Mouse (Mus musculus) heart, embryonic 12.5 days (tissue): Measurements from ENCODE around the gene Cmc2. TPM values are rescaled to one million over a fixed set of nuclear protein-coding genes. Genes with fewer than 3 reads are reported as not detected.

Source experiments
- ATAC-seq: fragments of 200-750 bp; cut with Nextera tagmentation; 2 replicates; pipeline ENCODE4 v1.8.0; 2017; ENCODE audit warnings: moderate TSS enrichment, moderate library complexity; ENCODE audit not compliant: insufficient number of reproducible peaks, low FRiP score
- H3K27ac ChIP-seq: fragments of 300-500 bp; sonication (generic); 2 replicates; pipeline ENCODE4 v1.5.1; 2016; ENCODE audit warnings: mild to moderate bottlenecking, moderate library complexity; ENCODE audit not compliant: poor library complexity, severe bottlenecking
- H3K27me3 ChIP-seq: fragments of 300-500 bp; sonication (generic); replicated peaks from 2 replicates; pipeline ENCODE4 v1.6.1; 2016; ENCODE audit warnings: mild to moderate bottlenecking, moderate library complexity
- H3K36me3 ChIP-seq: fragments of 300-500 bp; sonication (generic); 2 replicates; pipeline ENCODE4 v1.6.1; 2016; ENCODE audit warnings: mild to moderate bottlenecking, moderate library complexity
- H3K4me1 ChIP-seq: fragments of 300-500 bp; sonication (generic); replicated peaks from 2 replicates; pipeline ENCODE4 v1.6.1; 2016; ENCODE audit warnings: mild to moderate bottlenecking
- H3K4me2 ChIP-seq: fragments of 300-500 bp; sonication (generic); 2 replicates; pipeline ENCODE4 v1.6.1; 2016; ENCODE audit warnings: mild to moderate bottlenecking, moderate library complexity
- H3K4me3 ChIP-seq: fragments of 300-500 bp; sonication (generic); 2 replicates; pipeline ENCODE4 v1.5.1; 2016; ENCODE audit warnings: mild to moderate bottlenecking
- H3K9ac ChIP-seq: fragments of 300-500 bp; sonication (generic); 2 replicates; pipeline ENCODE4 v1.6.1; 2016; ENCODE audit warnings: mild to moderate bottlenecking, moderate library complexity
- H3K9me3 ChIP-seq: fragments of 300-500 bp; sonication (generic); replicated peaks from 2 replicates; pipeline ENCODE4 v1.6.1; 2016; ENCODE audit warnings: mild to moderate bottlenecking, moderate library complexity
- WGBS: fragments of 180-500 bp; shearing (Covaris S2); methylation state at CpG from one replicate; pipeline ENCODE4 v1.1.7; 2016; 5-methylcytosine and 5-hydroxymethylcytosine counted together
- polyA plus RNA-seq: library from polyadenylated mRNA; unstranded; fragments of >200 nt; fragmentation: Nextera tagmentation; extraction: Ambion mirVana; gene quantifications from 2 replicates; pipeline ENCODE4 v1.2.1, GENCODE M21; 2016

Gene Cmc2
- polyA plus RNA-seq, 1 experiment from 2014 or later: 112 TPM

- no peak overlapping the region for H3K9ac ChIP-seq
- peaks cover 3% of the 10 kb centered on the region; the same call in 1 of the 2 replicates for H3K27me3 ChIP-seq
- no peak for ATAC-seq
- no peak overlapping the region for H3K4me2 ChIP-seq
- H3K9me3 ChIP-seq: 0 out of 2 replicates have a peak, but pooled peaks cover 5% of the 10 kb centered on the region
- no peak overlapping the region for H3K27ac ChIP-seq
- no peak overlapping the region for H3K4me3 ChIP-seq
- no peaks in the 10 kb centered on the region for H3K4me1 ChIP-seq
- H3K36me3 ChIP-seq: no peaks in the 10 kb centered on the region
- 67% methylated on average over 6 of the region's 6 CpGs for WGBS
Observed at GRCm38 (mm10) chr8:116842678-116843077, 78.6 kb downstream of the Cmc2 start.

Other genes with a start within 250 kb of the Cmc2 start
- 5.0 and 5.2 TPM in 2 replicates for gene Cdyl2, start 188.5 kb downstream of the Cmc2 start, polyA plus RNA-seq
- 25.7 and 28.4 TPM in 2 replicates for gene Cenpn, start 275 bp upstream of the Cmc2 start, polyA plus RNA-seq
- gene Atmin, start 21.9 kb upstream of the Cmc2 start, polyA plus RNA-seq: 11.4 and 11.7 TPM in 2 replicates
- gene 1700030J22Rik, start 57.5 kb upstream of the Cmc2 start, polyA plus RNA-seq: 1.0 and 1.1 TPM in 2 replicates
- gene Gcsh, start 72.1 kb upstream of the Cmc2 start, polyA plus RNA-seq: 69.9 and 75.4 TPM in 2 replicates
- gene Pkd1l2, start 161.0 kb upstream of the Cmc2 start, polyA plus RNA-seq: 0.11 TPM in 1 of 2 replicates, not detected in the other
- 0.08 and 0.34 TPM in 2 replicates for gene Bco1, start 174.4 kb upstream of the Cmc2 start, polyA plus RNA-seq
- 1.3 and 1.7 TPM in 2 replicates for gene Gan, start 236.7 kb upstream of the Cmc2 start, polyA plus RNA-seq